Mouse (Mus musculus) liver, embryonic 11.5 days (tissue): ENCODE data around the gene Mrnip. TPM values are rescaled to one million over a fixed set of nuclear protein-coding genes. Genes with fewer than 3 reads are reported as not detected.

ENCODE experiments used
- ATAC-seq: fragments of 200-750 bp; cut with Nextera tagmentation; replicated peaks from 2 replicates; pipeline ENCODE4 v1.8.0; 2017; ENCODE audit warnings: moderate number of reproducible peaks, mild to moderate bottlenecking, moderate TSS enrichment, moderate library complexity; ENCODE audit not compliant: low FRiP score
- DNase-seq: peaks from one replicate; pipeline ENCODE4 v3.0.0-alpha.2; 2017; ENCODE audit warnings: low spot score
- H3K27ac ChIP-seq: fragments of 300-500 bp; sonication (generic); 2 replicates; pipeline ENCODE4 v1.5.1; 2014; ENCODE audit warnings: mild to moderate bottlenecking, low read depth, low read length, control low read depth
- H3K27me3 ChIP-seq: fragments of 300-500 bp; sonication (generic); replicated peaks from 2 replicates; pipeline ENCODE4 v1.6.1; 2014; ENCODE audit warnings: low read length, mixed read lengths; ENCODE audit not compliant: control insufficient read depth, insufficient read depth
- H3K36me3 ChIP-seq: fragments of 300-500 bp; sonication (generic); 2 replicates; pipeline ENCODE4 v1.6.1; 2014; ENCODE audit warnings: mild to moderate bottlenecking, low read length, moderate library complexity, mixed read lengths; ENCODE audit not compliant: control insufficient read depth, insufficient read depth
- H3K4me1 ChIP-seq: fragments of 300-500 bp; sonication (generic); replicated peaks from 2 replicates; pipeline ENCODE4 v1.6.1; 2014; ENCODE audit warnings: low read length, mixed read lengths; ENCODE audit not compliant: control insufficient read depth, insufficient read depth
- H3K4me2 ChIP-seq: fragments of 300-500 bp; sonication (generic); 2 replicates; pipeline ENCODE4 v1.6.1; 2014; ENCODE audit warnings: mild to moderate bottlenecking, control low read depth, moderate library complexity
- H3K4me3 ChIP-seq: fragments of 300-500 bp; sonication (generic); 2 replicates; pipeline ENCODE4 v1.5.1; 2014; ENCODE audit warnings: low read depth, low read length, control low read depth
- H3K9ac ChIP-seq: fragments of 300-500 bp; sonication (generic); 2 replicates; pipeline ENCODE4 v1.6.1; 2014; ENCODE audit warnings: low read depth, low read length, control low read depth
- H3K9me3 ChIP-seq: fragments of 300-500 bp; sonication (generic); 2 replicates; pipeline ENCODE4 v1.6.1; 2016; ENCODE audit warnings: low read length, inconsistent platforms, mixed read lengths; ENCODE audit not compliant: control insufficient read depth
- WGBS: fragments of 180-500 bp; shearing (Covaris S2); extraction: QIAGEN DNeasy Blood & Tissue Kit; methylation state at CpG from one replicate; pipeline ENCODE4 v1.1.7; 2014; 5-methylcytosine and 5-hydroxymethylcytosine counted together
- polyA plus RNA-seq: library from polyadenylated mRNA; unstranded; fragments of >200 nt; fragmentation: Nextera tagmentation; extraction: Ambion mirVana; gene quantifications from 2 replicates; pipeline ENCODE4 v1.2.1, GENCODE M21; 2014

Gene Mrnip
- polyA plus RNA-seq, 1 experiment from 2014 or later: 13.9 TPM

DNA sequence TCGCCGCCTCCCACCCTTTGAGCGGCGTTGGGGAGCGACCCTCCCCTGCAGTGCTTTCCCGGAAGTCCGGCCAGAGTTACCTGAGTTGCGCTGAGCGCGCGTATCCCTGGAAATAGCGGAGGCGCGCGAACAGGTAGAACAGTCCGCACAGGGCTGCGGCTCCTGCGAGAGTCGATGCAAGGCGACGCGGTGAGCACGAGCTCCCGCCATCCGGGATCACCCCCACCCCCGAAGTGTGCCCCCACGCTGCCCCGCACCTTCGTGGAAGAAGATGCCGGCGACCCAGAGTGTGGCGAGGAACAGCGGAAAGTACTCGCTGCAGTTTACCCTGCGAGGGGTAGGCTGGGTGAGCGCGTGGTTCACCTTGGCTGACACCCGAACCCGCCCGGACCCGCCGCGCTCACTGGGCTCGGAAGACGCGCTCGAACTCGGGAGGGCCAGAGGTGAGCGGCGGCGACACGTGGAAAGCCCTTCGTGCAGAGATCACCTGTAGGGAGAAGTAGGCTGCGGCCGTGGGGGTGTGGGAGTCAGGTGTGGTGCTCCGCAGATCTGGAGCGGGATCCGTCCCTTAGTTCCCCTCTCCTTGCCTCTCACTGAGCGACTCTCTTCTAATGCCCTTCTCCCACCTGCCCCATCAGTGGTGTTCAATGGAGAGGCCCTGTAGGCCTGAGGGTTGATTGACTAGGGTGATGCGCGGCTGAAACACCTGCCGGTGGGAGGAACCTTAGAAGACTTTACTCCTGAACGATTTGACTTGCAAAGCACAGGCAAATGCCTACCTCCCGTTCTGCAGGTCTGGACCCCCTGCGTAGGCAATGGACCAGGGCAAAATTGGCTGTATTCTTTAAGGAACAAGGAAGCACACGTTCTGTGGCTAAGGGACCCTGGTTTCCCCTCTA is 62.9 kb downstream of the Mrnip start:
- Histone ChIP-seq H3K9ac (peak overlapping the region; percentile 71), H3K27me3 (peaks cover 6% of the 10 kb centered on the region; the same call in 1 of the 2 replicates), H3K4me3 (peak overlapping the region; percentile 69), H3K27ac (peak overlapping the region; percentile 41; the same call in 1 of the 2 replicates), H3K4me1 (peaks cover 31% of the 10 kb centered on the region), H3K4me2 (peak overlapping the region; percentile 98), H3K9me3 (no peaks in the 10 kb centered on the region), H3K36me3 (peaks cover 21% of the 10 kb centered on the region)
- 2% methylated on average over 66 of the region's 66 CpGs for WGBS
- DNase-seq: peak; percentile 54
- peak; percentile 16 for ATAC-seq

DNA sequence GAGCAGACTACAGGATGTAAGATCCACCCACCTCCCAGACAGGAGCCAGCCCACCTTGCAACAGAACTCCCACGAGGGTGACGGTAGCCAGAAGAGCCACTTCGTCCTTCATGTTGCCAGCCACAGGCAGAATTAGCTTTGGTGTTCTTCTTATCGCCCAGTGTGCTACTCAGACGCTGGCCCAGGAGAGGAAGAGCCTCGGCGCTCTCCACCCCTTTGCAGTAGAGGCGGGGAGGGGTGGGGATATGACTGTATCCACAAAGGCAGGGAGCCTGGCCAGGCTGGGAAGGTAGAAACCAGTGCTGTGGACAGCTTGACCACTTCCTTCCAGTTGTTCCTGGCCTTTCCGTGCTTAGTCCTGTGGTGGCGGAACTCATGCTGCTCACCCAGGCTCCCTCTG is 64.1 kb downstream of the Mrnip start, which contains the start of gene Ltc4s:
Gene Ltc4s (minus strand): TSS at position 293 of the 400 bp plus-strand sequence.
- Histone ChIP-seq H3K27me3 (peaks cover 6% of the 10 kb centered on the region; the same call in 1 of the 2 replicates), H3K9me3 (no peaks in the 10 kb centered on the region), H3K4me2 (peak within 1 kb of the TSS; percentile 98), H3K36me3 (peaks cover 11% of the 10 kb centered on the region), H3K4me1 (peaks cover 31% of the 10 kb centered on the region), H3K4me3 (peak within 1 kb of the TSS; percentile 69), H3K9ac (peak within 1 kb of the TSS; percentile 71), H3K27ac (0 out of 2 replicates have a peak within 1 kb of the TSS, but pooled peaks have one; percentile 6)
- ATAC-seq (peak; percentile 43; the same call in 1 of the 2 replicates), DNase-seq (peak; percentile 48)
- 16% methylated on average over 10 of the region's 10 CpGs for WGBS

DNA sequence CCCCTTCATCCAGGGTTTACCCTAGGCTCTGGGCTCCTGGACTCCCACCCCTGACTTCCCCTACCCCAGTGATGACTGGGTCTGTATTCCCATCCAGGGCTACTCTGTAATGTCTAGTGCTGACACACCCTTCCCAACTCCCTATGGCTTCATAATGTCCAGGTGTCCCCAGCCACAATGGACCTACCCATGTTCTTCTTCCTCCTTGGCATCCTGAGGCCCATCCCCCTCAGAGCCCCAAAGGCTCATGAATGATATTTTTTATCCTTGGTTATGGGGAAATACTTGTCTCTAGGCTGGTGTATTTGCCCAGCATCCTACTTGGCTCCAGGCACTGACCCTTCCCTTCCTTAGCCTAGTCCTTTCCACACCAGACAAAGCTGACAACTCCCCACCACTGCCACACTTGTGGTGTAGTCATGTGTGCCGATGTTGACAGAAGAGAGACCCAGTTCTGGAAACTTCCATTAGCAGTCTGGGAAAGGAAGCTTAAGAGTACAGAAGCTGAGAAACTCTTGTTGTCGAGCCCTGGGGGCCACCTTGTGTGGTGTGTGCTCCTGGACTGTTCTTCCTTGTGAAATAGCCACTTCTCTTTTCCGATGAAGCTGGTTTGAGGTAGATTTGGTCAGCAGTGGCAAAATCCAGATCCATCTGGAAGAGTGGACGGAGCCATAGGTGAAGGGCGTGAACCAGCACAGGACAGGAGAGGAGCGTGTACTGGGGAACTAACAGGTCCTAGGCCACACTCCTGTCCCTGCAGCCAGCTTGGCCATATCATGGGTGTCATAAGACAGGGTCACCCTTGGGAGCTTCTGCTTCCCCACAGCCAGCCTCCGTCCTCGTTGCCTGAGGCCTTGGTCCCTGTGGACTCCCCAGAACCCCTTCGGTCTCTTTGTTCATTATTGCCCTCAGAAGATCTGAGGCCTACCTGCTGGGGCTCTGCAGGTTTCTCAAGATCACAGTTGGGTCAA is 64.9 kb downstream of the Mrnip start:
- peaks cover 31% of the 10 kb centered on the region for H3K4me1 ChIP-seq
- no peak overlapping the region for H3K9ac ChIP-seq
- ATAC-seq: no peak
- peaks cover 6% of the 10 kb centered on the region; the same call in 1 of the 2 replicates for H3K27me3 ChIP-seq
- H3K27ac ChIP-seq: 0 out of 2 replicates have a peak overlapping the region, but pooled peaks have one; percentile 6
- H3K36me3 ChIP-seq: peaks cover 5% of the 10 kb centered on the region
- DNase-seq: no peak
- 76% methylated on average over 9 of the region's 9 CpGs for WGBS
- H3K4me2 ChIP-seq: peak overlapping the region; percentile 98; the same call in 1 of the 2 replicates
- H3K9me3 ChIP-seq: no peaks in the 10 kb centered on the region
- H3K4me3 ChIP-seq: no peak overlapping the region

DNA sequence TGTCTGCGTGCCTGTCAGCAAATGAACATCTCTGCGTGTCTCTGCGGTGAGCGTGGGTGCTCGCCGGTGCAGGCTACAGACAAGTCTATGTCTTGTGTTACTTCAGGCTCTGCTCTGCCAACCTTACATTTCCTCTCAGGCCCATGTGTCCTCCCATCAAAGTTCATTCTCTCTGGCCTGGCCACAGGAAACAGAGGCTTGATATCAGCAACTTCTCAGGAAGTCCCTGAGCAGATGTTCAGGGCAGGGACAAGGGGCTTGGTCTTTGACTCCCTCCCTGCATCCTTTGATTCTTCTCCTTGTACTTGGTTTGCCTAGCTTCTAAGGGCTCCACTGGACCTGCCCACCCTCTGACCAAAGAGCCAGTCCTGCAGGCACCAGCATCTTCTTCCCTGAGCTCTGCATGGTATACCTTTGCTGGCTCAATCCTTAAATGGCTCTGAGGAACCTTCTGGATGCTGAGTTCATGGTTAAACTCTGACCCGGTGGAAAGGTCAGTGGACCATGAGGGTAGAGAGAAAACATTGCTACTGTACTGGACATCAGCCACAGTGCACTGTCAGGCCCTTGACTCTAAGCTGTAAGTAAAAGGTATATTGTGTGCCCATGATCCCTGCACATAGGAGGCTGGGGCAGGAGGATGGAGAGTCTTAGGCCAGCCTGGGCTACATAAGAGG is 66.1 kb downstream of the Mrnip start:
- Histone ChIP-seq H3K36me3 (no peaks in the 10 kb centered on the region), H3K4me1 (peaks cover 31% of the 10 kb centered on the region), H3K9me3 (no peaks in the 10 kb centered on the region), H3K9ac (no peak overlapping the region), H3K27ac (no peak overlapping the region), H3K4me3 (no peak overlapping the region), H3K27me3 (peaks cover 6% of the 10 kb centered on the region; the same call in 1 of the 2 replicates), H3K4me2 (0 out of 2 replicates have a peak overlapping the region, but pooled peaks have one; percentile 6)
- ATAC-seq: no peak
- 37% methylated on average over 7 of the region's 7 CpGs for WGBS
- DNase-seq: no peak

DNA sequence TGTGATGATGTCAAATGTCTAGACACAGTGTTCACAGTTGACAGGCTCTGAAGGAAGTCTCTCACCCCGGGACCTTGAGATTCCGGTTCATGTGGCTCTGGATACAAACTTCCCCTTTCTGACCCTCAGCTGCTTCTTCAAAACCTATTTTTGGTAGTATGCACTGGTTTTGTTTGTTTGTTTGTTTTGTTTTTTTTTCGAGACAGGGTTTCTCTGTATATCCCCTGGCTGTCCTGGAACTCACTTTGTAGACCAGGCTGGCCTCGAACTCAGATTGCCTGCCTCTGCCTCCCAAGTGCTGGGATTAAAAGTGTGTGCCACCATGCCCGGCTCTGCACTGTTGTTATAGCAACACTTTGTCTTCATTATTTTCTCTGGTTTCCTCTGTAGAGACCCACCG is 69.7 kb downstream of the Mrnip start:
- H3K27me3 ChIP-seq: no peaks in the 10 kb centered on the region
- no peak overlapping the region for H3K27ac ChIP-seq
- no peak overlapping the region for H3K4me3 ChIP-seq
- WGBS: 62% methylated on average over 6 of the region's 6 CpGs
- no peaks in the 10 kb centered on the region for H3K9me3 ChIP-seq
- no peaks in the 10 kb centered on the region for H3K36me3 ChIP-seq
- H3K4me1 ChIP-seq: peaks cover 12% of the 10 kb centered on the region; the same call in 1 of the 2 replicates
- no peak overlapping the region for H3K4me2 ChIP-seq
- no peak for ATAC-seq
- DNase-seq: no peak
- no peak overlapping the region for H3K9ac ChIP-seq

DNA sequence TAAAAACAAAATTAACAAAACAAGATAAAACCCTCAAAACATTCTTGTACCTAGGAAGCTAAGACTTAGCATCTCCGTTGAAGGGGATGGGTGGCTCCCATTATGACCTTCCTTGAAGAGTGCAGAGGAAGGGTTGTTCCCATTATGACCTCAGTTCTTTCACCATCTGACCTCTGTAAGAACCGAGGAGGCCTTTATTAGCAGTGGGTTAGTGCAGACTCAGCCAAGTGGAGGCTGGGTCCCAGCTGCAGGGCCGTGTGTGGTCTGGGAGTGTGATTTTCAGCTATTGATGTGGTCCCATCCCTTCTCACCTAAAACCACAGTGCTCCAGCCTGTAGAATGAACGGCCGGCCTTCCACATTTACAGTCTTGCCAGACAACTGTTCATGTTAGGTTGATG is 71.0 kb downstream of the Mrnip start:
- WGBS: 77% methylated on average over 5 of the region's 5 CpGs
- Histone ChIP-seq H3K4me1 (peaks cover 4% of the 10 kb centered on the region; the same call in 1 of the 2 replicates), H3K4me2 (no peak overlapping the region), H3K27ac (no peak overlapping the region), H3K36me3 (no peaks in the 10 kb centered on the region), H3K9me3 (no peaks in the 10 kb centered on the region), H3K9ac (no peak overlapping the region), H3K4me3 (no peak overlapping the region), H3K27me3 (no peaks in the 10 kb centered on the region)
- ATAC-seq: no peak
- no peak for DNase-seq

DNA sequence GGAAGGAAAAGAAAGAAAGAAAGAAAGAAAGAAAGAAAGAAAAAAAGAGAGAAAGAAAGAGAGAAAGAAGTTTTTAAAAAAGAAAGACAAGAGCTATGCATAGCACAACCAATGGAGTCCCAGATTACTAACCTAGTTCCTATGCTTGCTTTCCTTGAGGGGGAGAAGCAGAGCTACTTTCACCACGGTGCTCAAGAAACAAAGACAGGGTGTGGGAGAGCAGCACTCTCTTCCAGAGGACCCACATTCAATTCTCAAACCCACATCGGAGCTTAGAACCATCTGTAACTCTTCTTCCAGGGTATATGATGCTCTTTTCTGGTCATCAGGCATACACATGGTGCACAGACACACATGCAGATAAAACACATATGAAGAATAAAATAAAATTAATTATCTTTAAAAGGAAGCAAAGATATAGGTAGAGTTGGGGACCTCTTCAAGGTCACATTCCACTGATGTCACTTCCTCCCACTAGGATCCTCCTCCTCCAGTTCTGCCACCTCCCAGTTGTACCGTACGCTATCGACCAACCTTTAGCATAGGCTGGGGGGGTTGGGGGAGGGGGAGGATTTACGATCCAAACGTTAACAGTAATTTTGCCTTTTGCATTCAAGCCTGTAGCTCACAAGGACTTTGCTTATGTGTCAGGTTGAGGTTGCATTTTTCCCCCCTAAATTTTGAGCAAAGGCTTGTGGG is 74.4 kb downstream of the Mrnip start:
- Histone ChIP-seq H3K27me3 (no peaks in the 10 kb centered on the region), H3K9ac (no peak overlapping the region), H3K4me3 (no peak overlapping the region), H3K9me3 (no peaks in the 10 kb centered on the region), H3K4me1 (no peaks in the 10 kb centered on the region), H3K27ac (no peak overlapping the region), H3K36me3 (no peaks in the 10 kb centered on the region), H3K4me2 (no peak overlapping the region)
- DNase-seq (no peak), ATAC-seq (no peak)
- WGBS: 78% methylated on average over 7 of the region's 7 CpGs
